Mouse (Mus musculus) lung, postnatal 0 days (tissue): ENCODE data around the gene Syvn1. TPM values are rescaled to one million over a fixed set of nuclear protein-coding genes. Genes with fewer than 3 reads are reported as not detected.

Source experiments
- ATAC-seq: fragments of 200-750 bp; cut with Nextera tagmentation; 2 replicates; pipeline ENCODE4 v1.8.0; 2017; ENCODE audit warnings: moderate library complexity
- DNase-seq: peaks from one replicate; pipeline ENCODE4 v3.0.0-alpha.2; 2016; ENCODE audit warnings: low spot score
- H3K27ac ChIP-seq: fragments of 300-500 bp; sonication (generic); 2 replicates; pipeline ENCODE4 v1.5.1; 2014; ENCODE audit warnings: antibody characterized with exemption, mild to moderate bottlenecking, low read length, mixed read lengths
- H3K27me3 ChIP-seq: fragments of 300-500 bp; sonication (generic); replicated peaks from 2 replicates; pipeline ENCODE4 v1.6.1; 2014; ENCODE audit warnings: low read length, mixed read lengths; ENCODE audit not compliant: insufficient read depth
- H3K36me3 ChIP-seq: fragments of 300-500 bp; sonication (generic); 2 replicates; pipeline ENCODE4 v1.6.1; 2014; ENCODE audit warnings: low read length, mixed read lengths; ENCODE audit not compliant: insufficient read depth
- H3K4me1 ChIP-seq: fragments of 300-500 bp; sonication (generic); 2 replicates; pipeline ENCODE4 v1.6.1; 2014; ENCODE audit warnings: antibody characterized with exemption, low read depth, low read length, mixed read lengths; ENCODE audit not compliant: insufficient read depth
- H3K4me2 ChIP-seq: fragments of 300-500 bp; sonication (generic); replicated peaks from 2 replicates; pipeline ENCODE4 v1.6.1; 2014; ENCODE audit warnings: low read depth, mild to moderate bottlenecking, low read length, moderate library complexity, mixed read lengths
- H3K4me3 ChIP-seq: fragments of 300-500 bp; sonication (generic); 2 replicates; pipeline ENCODE4 v1.5.1; 2014; ENCODE audit warnings: low read depth, low read length
- H3K9ac ChIP-seq: fragments of 300-500 bp; sonication (generic); replicated peaks from 2 replicates; pipeline ENCODE4 v1.6.1; 2014; ENCODE audit warnings: low read depth, mild to moderate bottlenecking
- H3K9me3 ChIP-seq: fragments of 300-500 bp; sonication (generic); 2 replicates; pipeline ENCODE4 v1.6.1; 2016; ENCODE audit warnings: low read length, mixed read lengths
- CTCF ChIP-seq: IDR thresholded peaks from 2 replicates; pipeline ENCODE4 v1.5.1; 2016; ENCODE audit warnings: antibody characterized with exemption, mild to moderate bottlenecking
- EP300 ChIP-seq: IDR thresholded peaks from 2 replicates; pipeline ENCODE4 v1.6.1; 2016; ENCODE audit warnings: antibody characterized with exemption, mild to moderate bottlenecking, control low read depth
- WGBS: fragments of 180-500 bp; shearing (Covaris S2); extraction: QIAGEN DNeasy Blood & Tissue Kit; methylation state at CpG from one replicate; pipeline ENCODE4 v1.1.7; 2014; 5-methylcytosine and 5-hydroxymethylcytosine counted together
- polyA plus RNA-seq: library from polyadenylated mRNA; unstranded; fragments of >200 nt; fragmentation: Nextera tagmentation; extraction: Ambion mirVana; gene quantifications from 2 replicates; pipeline ENCODE4 v1.2.1, GENCODE M21; 2015

Syvn1 gene
- polyA plus RNA-seq, 1 experiment from 2014 or later: 16.3 TPM

GRCm38 (mm10) chr19:6084478-6085248 lies 38.3 kb downstream of the Syvn1 start, which contains the start of the genes Zfpl1 and Cdca5:
TSS of gene Zfpl1 (minus strand) at chr19:6084956.
TSS of gene Cdca5 (plus strand) at chr19:6084983.
- WGBS: under 1% methylated on average over 57 of the region's 58 CpGs
- H3K9me3 ChIP-seq: no peaks in the 10 kb centered on the region
- no peaks in the 10 kb centered on the region for H3K27me3 ChIP-seq
- ATAC-seq (peak; percentile 96), DNase-seq (peak; percentile 98)
- TF ChIP-seq CTCF (no peak), EP300 (peak; percentile 55; the same call in 1 of the 2 replicates)
- peaks cover 20% of the 10 kb centered on the region; the same call in 1 of the 2 replicates for H3K36me3 ChIP-seq
- H3K27ac ChIP-seq: peak within 1 kb of the TSS; percentile 40; the same call in 1 of the 2 replicates
- H3K4me3 ChIP-seq: peak within 1 kb of the TSS; percentile 62
- peak within 1 kb of the TSS; percentile 65 for H3K9ac ChIP-seq
- peak within 1 kb of the TSS; percentile 94 for H3K4me2 ChIP-seq
- H3K4me1 ChIP-seq: 0 out of 2 replicates have a peak, but pooled peaks cover 6% of the 10 kb centered on the region

- TF ChIP-seq EP300 (no peak), CTCF (no peak)
- Histone ChIP-seq H3K9me3 (no peaks in the 10 kb centered on the region), H3K4me3 (peak overlapping the region; percentile 62), H3K4me1 (0 out of 2 replicates have a peak, but pooled peaks cover 6% of the 10 kb centered on the region), H3K4me2 (peak overlapping the region; percentile 94), H3K36me3 (peaks cover 15% of the 10 kb centered on the region; the same call in 1 of the 2 replicates), H3K9ac (peak overlapping the region; percentile 34; the same call in 1 of the 2 replicates), H3K27ac (no peak overlapping the region), H3K27me3 (no peaks in the 10 kb centered on the region)
- WGBS: 1% methylated on average over 17 of the region's 17 CpGs
- ATAC-seq: peak; percentile 60
- DNase-seq: peak; percentile 84
These were observed 39.1 kb downstream of the Syvn1 start for GRCm38 (mm10) chr19:6085417-6085879.

DNA sequence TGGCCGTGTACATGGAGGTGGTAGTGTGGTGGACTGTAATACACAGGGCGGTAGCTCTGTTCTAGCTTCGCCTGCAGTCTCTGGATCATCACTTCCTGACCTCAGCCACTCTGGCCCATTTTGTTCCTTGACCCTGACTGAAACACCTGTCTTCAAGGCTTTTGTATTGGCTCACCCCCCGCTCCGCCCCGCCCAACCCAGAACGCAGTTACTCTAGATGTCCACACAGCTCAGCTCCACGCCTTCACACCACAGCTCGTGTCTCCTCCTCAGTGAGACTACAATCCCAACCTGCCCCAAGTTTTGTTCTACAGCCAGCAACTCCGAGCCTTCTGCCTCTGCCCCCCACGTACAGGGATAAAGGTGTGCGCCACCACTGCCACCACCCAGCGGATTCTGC lies 42.5 kb downstream of the Syvn1 start:
- Histone ChIP-seq H3K9me3 (no peaks in the 10 kb centered on the region), H3K4me3 (no peak overlapping the region), H3K27me3 (no peaks in the 10 kb centered on the region), H3K4me2 (no peak overlapping the region), H3K9ac (no peak overlapping the region), H3K4me1 (0 out of 2 replicates have a peak, but pooled peaks cover 5% of the 10 kb centered on the region), H3K36me3 (0 out of 2 replicates have a peak, but pooled peaks cover 3% of the 10 kb centered on the region), H3K27ac (no peak overlapping the region)
- DNase-seq: no peak
- whole genome bisulfite sequencing: 91% methylated on average over 13 of the region's 13 CpGs
- ATAC-seq: no peak
- TF ChIP-seq EP300 (no peak), CTCF (no peak)

DNA sequence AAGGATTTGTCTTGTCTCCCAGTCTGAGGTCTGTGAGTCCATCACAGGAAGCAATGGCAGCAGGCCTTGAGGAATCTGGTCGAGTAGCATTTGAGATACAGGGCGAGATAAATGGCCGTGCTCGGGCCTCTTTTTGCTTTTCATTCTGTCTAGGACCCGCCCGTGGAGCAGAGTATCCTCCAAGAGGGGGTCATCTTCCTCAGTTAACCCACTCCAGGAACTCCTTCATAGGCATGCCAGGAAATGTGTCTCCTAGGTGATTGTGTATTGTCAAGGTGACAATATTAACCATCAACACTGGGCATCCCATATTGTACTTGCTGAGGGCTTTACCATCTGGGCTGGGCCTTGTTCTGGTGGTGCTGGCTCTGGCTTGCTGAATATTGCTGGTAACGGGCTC lies 47.7 kb downstream of the Syvn1 start, which contains the start of gene AC131692.1:
AC131692.1 (plus strand) TSS at position 301 of the 400 bp plus-strand sequence.
- DNase-seq (no peak), ATAC-seq (no peak)
- H3K4me2 ChIP-seq: no peak within 1 kb of the TSS
- H3K27me3 ChIP-seq: no peaks in the 10 kb centered on the region
- H3K4me1 ChIP-seq: no peaks in the 10 kb centered on the region
- no peak within 1 kb of the TSS for H3K4me3 ChIP-seq
- 0 out of 2 replicates have a peak, but pooled peaks cover 3% of the 10 kb centered on the region for H3K36me3 ChIP-seq
- 82% methylated on average over 7 of the region's 7 CpGs for WGBS
- no peak within 1 kb of the TSS for H3K27ac ChIP-seq
- no peaks in the 10 kb centered on the region for H3K9me3 ChIP-seq
- H3K9ac ChIP-seq: no peak within 1 kb of the TSS
- no peak for TF ChIP-seq CTCF
- TF ChIP-seq EP300: no peak

GRCm38 (mm10) chr19:6097847-6098246 lies 51.5 kb downstream of the Syvn1 start:
- Histone ChIP-seq H3K27me3 (no peaks in the 10 kb centered on the region), H3K4me2 (no peak overlapping the region), H3K36me3 (no peaks in the 10 kb centered on the region), H3K9ac (no peak overlapping the region), H3K4me1 (no peaks in the 10 kb centered on the region), H3K27ac (no peak overlapping the region), H3K4me3 (no peak overlapping the region), H3K9me3 (no peaks in the 10 kb centered on the region)
- TF ChIP-seq CTCF (no peak), EP300 (no peak)
- DNase-seq (no peak), ATAC-seq (no peak)
- 88% methylated on average over 3 of the region's 3 CpGs for WGBS

- TF ChIP-seq EP300 (no peak), CTCF (no peak)
- no peaks in the 10 kb centered on the region for H3K36me3 ChIP-seq
- DNase-seq (peak; percentile 14), ATAC-seq (no peak)
- no peak overlapping the region for H3K9ac ChIP-seq
- H3K9me3 ChIP-seq: no peaks in the 10 kb centered on the region
- no peaks in the 10 kb centered on the region for H3K4me1 ChIP-seq
- WGBS: 56% methylated on average over 6 of the region's 6 CpGs
- no peak overlapping the region for H3K4me2 ChIP-seq
- no peaks in the 10 kb centered on the region for H3K27me3 ChIP-seq
- H3K27ac ChIP-seq: no peak overlapping the region
- H3K4me3 ChIP-seq: no peak overlapping the region
These were observed 54.8 kb downstream of the Syvn1 start for GRCm38 (mm10) chr19:6101186-6101585.
